Mouse (Mus musculus) kidney, postnatal 0 days (tissue): ENCODE data around the gene Tmem176a. TPM values are rescaled to one million over a fixed set of nuclear protein-coding genes. Genes with fewer than 3 reads are reported as not detected.

Experiments used
- ATAC-seq: fragments of 200-750 bp; cut with Nextera tagmentation; replicated peaks from 2 replicates; pipeline ENCODE4 v1.8.0; 2017; ENCODE audit warnings: low read depth, moderate number of reproducible peaks, moderate TSS enrichment, moderate library complexity; ENCODE audit not compliant: low FRiP score
- DNase-seq: peaks from one replicate; pipeline ENCODE4 v3.0.0-alpha.2; 2016; ENCODE audit warnings: low spot score
- H3K27ac ChIP-seq: fragments of 300-500 bp; sonication (generic); 2 replicates; pipeline ENCODE4 v1.5.1; 2014; ENCODE audit warnings: mild to moderate bottlenecking
- H3K27me3 ChIP-seq: fragments of 300-500 bp; sonication (generic); 2 replicates; pipeline ENCODE4 v1.6.1; 2014; ENCODE audit warnings: low read length, mixed read lengths; ENCODE audit not compliant: insufficient read depth
- H3K36me3 ChIP-seq: fragments of 300-500 bp; sonication (generic); 2 replicates; pipeline ENCODE4 v1.6.1; 2014; ENCODE audit warnings: low read length, mixed read lengths; ENCODE audit not compliant: insufficient read depth
- H3K4me1 ChIP-seq: fragments of 300-500 bp; sonication (generic); replicated peaks from 2 replicates; pipeline ENCODE4 v1.6.1; 2014; ENCODE audit warnings: antibody characterized with exemption, low read length, mixed read lengths; ENCODE audit not compliant: insufficient read depth
- H3K4me2 ChIP-seq: fragments of 300-500 bp; sonication (generic); 2 replicates; pipeline ENCODE4 v1.6.1; 2014; ENCODE audit warnings: mild to moderate bottlenecking, low read length, moderate library complexity, mixed read lengths
- H3K4me3 ChIP-seq: fragments of 300-500 bp; sonication (generic); replicated peaks from 2 replicates; pipeline ENCODE4 v1.5.1; 2014; ENCODE audit warnings: low read depth, low read length
- H3K9ac ChIP-seq: fragments of 300-500 bp; sonication (generic); 2 replicates; pipeline ENCODE4 v1.6.1; 2014; ENCODE audit warnings: low read depth, low read length
- H3K9me3 ChIP-seq: fragments of 300-500 bp; sonication (generic); replicated peaks from 2 replicates; pipeline ENCODE4 v1.6.1; 2016; ENCODE audit warnings: low read length, inconsistent platforms, mixed read lengths
- CTCF ChIP-seq: IDR thresholded peaks from 2 replicates; pipeline ENCODE4 v1.5.1; 2016; ENCODE audit warnings: antibody characterized with exemption, low read depth, mild to moderate bottlenecking, moderate library complexity
- WGBS: fragments of 180-500 bp; shearing (Covaris S2); extraction: QIAGEN DNeasy Blood & Tissue Kit; methylation state at CpG from one replicate; pipeline ENCODE4 v1.1.7; 2014; 5-methylcytosine and 5-hydroxymethylcytosine counted together
- polyA plus RNA-seq: library from polyadenylated mRNA; unstranded; fragments of >200 nt; fragmentation: Nextera tagmentation; extraction: Ambion mirVana; gene quantifications from 2 replicates; pipeline ENCODE4 v1.2.1, GENCODE M21; 2015

Tmem176a gene
- polyA plus RNA-seq, 1 experiment from 2014 or later = 333 TPM

DNA sequence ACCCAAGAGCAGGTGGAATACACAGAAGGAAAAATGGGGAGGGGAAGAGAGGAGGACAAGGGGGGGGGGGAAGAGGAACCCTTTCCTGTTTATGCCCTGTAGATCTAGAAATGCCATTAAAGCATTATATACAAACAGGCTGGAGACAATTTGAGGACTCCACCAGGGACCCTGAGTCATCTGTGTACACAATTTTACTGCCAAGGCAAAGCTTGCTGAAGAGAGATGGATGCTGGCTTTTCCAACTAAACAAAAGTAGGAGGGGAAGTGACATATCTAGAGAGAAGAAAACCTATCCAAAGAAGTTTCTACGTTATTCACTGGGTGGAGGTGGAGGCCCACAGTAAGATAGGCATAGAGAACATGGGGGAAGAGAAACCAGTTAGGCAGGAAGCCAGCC lies 10.5 kb upstream of the Tmem176a start:
- Histone ChIP-seq H3K4me1 (no peaks in the 10 kb centered on the region; the same call in 1 of the 2 replicates), H3K9me3 (no peaks in the 10 kb centered on the region), H3K27ac (no peak overlapping the region), H3K4me3 (no peak overlapping the region), H3K27me3 (no peaks in the 10 kb centered on the region), H3K4me2 (no peak overlapping the region), H3K36me3 (peaks cover 26% of the 10 kb centered on the region), H3K9ac (no peak overlapping the region)
- 38% methylated on average over 1 of the region's 1 CpGs for WGBS
- no peak for ATAC-seq
- no peak for TF ChIP-seq CTCF
- DNase-seq = no peak

DNA sequence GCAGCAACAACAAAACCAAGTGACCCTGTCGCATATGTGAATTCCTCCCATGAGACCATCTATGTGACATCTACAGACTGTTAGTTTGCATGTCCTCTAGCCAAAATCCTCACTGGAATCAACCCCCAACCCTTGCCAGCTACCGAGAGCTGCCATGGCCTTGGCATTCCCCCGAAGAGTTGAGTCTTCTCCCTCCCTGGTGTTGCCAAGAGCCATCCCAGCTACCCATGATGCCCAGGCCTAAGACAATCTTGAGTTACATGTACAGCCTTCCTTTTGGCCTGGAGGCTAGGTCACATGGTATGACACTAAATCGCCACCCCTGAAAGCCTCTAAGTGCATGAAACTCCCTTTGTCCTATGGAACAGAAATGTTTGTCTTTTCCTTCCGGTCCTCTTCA lies 9.6 kb upstream of the Tmem176a start:
- no peak overlapping the region for H3K4me2 ChIP-seq
- H3K9ac ChIP-seq = no peak overlapping the region
- no peaks in the 10 kb centered on the region for H3K27me3 ChIP-seq
- WGBS = 85% methylated on average over 5 of the region's 5 CpGs
- TF ChIP-seq CTCF = no peak
- ATAC-seq = no peak
- H3K9me3 ChIP-seq = no peaks in the 10 kb centered on the region
- no peak overlapping the region for H3K27ac ChIP-seq
- peaks cover 35% of the 10 kb centered on the region for H3K36me3 ChIP-seq
- DNase-seq = no peak
- H3K4me3 ChIP-seq = no peak overlapping the region
- H3K4me1 ChIP-seq = no peaks in the 10 kb centered on the region; the same call in 1 of the 2 replicates

DNA sequence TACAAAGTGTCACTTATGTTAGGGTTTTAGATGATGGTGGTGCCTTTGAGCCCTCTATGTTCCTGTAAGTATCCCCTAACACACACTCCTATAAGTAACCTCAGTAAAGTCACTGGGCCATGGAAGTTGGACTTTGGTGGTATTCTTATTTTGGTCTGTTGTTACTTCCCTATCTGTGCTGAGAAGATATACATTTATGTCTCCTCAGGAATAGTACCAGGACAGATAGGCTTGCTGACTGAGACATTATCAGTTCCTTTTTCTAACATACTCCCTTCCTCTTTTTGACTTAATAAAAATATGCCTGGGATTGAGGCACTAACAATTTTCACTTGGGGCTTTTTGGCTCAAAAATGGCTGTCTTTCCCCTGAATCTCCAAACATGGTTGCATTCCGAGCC lies 8.3 kb upstream of the Tmem176a start:
- no peak overlapping the region for H3K4me3 ChIP-seq
- peaks cover 48% of the 10 kb centered on the region for H3K36me3 ChIP-seq
- ATAC-seq (no peak), DNase-seq (no peak)
- no peaks in the 10 kb centered on the region; the same call in 1 of the 2 replicates for H3K4me1 ChIP-seq
- no peak overlapping the region for H3K27ac ChIP-seq
- no peak overlapping the region for H3K4me2 ChIP-seq
- H3K27me3 ChIP-seq = no peaks in the 10 kb centered on the region
- H3K9me3 ChIP-seq = no peaks in the 10 kb centered on the region
- no peak for TF ChIP-seq CTCF
- 91% methylated on average over 1 of the region's 1 CpGs for WGBS
- H3K9ac ChIP-seq = no peak overlapping the region

DNA sequence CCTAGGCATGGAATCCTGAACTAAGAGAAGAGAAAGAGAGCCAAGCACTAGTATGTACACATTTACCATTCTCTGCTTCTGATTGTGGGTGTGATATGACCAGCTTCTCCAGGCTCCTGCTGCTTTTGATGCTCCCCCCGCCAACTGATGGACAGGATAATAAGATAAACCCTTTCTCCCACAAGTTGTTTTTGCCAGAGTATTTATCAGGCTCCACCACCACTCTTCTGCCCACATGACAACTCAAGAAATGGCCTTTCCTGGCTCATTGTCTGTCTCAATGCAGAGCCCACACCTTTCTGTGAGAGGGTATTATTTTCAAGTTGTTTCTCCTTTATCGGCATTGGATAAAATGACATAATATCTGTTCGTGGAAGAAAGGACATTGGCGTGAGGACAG lies 7.2 kb upstream of the Tmem176a start:
- no peak for TF ChIP-seq CTCF
- 96% methylated on average over 4 of the region's 4 CpGs for WGBS
- no peak for DNase-seq
- Histone ChIP-seq H3K27ac (no peak overlapping the region), H3K27me3 (no peaks in the 10 kb centered on the region), H3K36me3 (peaks cover 53% of the 10 kb centered on the region), H3K9me3 (no peaks in the 10 kb centered on the region), H3K4me3 (no peak overlapping the region), H3K4me2 (no peak overlapping the region), H3K4me1 (peaks cover 7% of the 10 kb centered on the region; the same call in 1 of the 2 replicates), H3K9ac (no peak overlapping the region)
- no peak for ATAC-seq

DNA sequence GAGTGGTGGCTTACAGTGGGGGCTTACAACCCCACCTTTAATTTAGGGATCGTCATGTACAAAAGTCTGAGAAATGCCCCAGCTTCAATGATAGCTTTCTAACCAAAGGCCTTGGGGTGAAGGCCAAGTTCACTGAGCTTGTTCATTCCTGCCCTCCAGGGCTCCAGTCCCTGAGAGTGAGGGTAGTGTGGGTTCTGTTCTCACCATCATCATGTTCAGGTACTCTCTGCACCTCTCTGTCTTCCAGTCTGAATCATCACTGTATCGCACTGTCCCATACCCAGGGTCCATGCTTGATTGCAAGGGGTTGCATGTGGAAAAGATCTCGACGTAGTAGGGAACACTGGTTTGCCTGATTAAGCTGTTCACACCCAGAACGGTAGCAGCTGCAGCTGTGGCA lies 5.5 kb upstream of the Tmem176a start:
- no peak for TF ChIP-seq CTCF
- H3K4me1 ChIP-seq = peaks cover 15% of the 10 kb centered on the region; the same call in 1 of the 2 replicates
- H3K36me3 ChIP-seq = peaks cover 53% of the 10 kb centered on the region
- H3K4me3 ChIP-seq = no peak overlapping the region
- no peak for DNase-seq
- no peak overlapping the region for H3K27ac ChIP-seq
- no peaks in the 10 kb centered on the region for H3K9me3 ChIP-seq
- no peak overlapping the region for H3K4me2 ChIP-seq
- no peak overlapping the region for H3K9ac ChIP-seq
- ATAC-seq = no peak
- no peaks in the 10 kb centered on the region for H3K27me3 ChIP-seq
- 92% methylated on average over 5 of the region's 5 CpGs for WGBS

DNA sequence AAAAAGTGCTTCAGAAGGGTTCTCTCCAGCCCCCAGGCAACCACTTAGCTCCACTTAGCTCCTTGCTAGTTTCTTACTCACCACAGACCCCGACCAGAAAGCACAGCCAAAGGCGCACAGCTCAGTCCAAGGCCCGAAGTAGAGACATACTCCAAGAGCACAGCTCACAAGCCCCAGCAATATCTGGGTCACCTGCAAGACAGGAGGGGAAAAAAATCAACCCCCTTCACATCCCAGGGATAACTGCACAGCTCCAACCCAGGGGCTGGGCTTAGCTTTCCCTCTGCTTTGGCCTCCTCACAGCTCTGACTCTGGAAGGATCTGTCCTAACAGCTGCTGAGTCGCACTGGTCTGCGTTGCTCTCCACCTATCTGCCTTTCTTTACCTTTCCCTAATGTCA lies 4.6 kb upstream of the Tmem176a start:
- H3K4me3 ChIP-seq = no peak overlapping the region
- WGBS = 95% methylated on average over 5 of the region's 5 CpGs
- no peak overlapping the region for H3K4me2 ChIP-seq
- H3K36me3 ChIP-seq = peaks cover 53% of the 10 kb centered on the region
- H3K27me3 ChIP-seq = no peaks in the 10 kb centered on the region
- H3K9ac ChIP-seq = no peak overlapping the region
- ATAC-seq (no peak), DNase-seq (no peak)
- peaks cover 15% of the 10 kb centered on the region; the same call in 1 of the 2 replicates for H3K4me1 ChIP-seq
- no peak for TF ChIP-seq CTCF
- H3K27ac ChIP-seq = no peak overlapping the region
- no peaks in the 10 kb centered on the region for H3K9me3 ChIP-seq

DNA sequence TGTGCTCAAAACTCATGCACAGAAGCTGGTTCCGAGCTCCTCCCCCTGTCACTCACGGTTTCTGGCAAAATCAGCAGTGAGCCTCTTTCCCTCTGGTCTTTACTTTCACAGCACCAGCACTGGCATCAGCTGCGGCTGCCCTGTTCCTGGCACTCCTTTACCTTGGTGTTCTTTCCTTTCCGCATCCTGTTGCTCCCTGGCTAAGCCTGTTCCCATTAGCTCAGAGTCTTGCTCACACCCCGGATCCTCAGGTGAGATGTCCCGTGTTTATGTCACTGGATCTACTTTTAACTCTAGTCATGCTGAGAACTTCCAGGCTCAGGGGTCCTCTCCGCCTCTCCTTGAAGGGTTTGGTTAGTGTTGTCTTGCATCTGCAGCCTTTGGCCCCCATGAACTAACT lies 3.2 kb upstream of the Tmem176a start:
- H3K36me3 ChIP-seq = peaks cover 57% of the 10 kb centered on the region
- WGBS = 92% methylated on average over 7 of the region's 7 CpGs
- TF ChIP-seq CTCF = no peak

More for the DNA sequence above, 3.2 kb upstream of the Tmem176a start:
- Histone ChIP-seq H3K27me3 (no peaks in the 10 kb centered on the region), H3K4me2 (no peak overlapping the region), H3K27ac (no peak overlapping the region), H3K9me3 (no peaks in the 10 kb centered on the region), H3K9ac (no peak overlapping the region), H3K4me1 (peaks cover 27% of the 10 kb centered on the region), H3K4me3 (no peak overlapping the region)
- ATAC-seq = no peak
- DNase-seq = no peak
